Mouse (Mus musculus) testis, adult 2 months (tissue): ENCODE measurements around the gene Iqgap2. TPM values are rescaled to one million over a fixed set of nuclear protein-coding genes. Genes with fewer than 3 reads are reported as not detected.

Experiments
- H3K27ac ChIP-seq: fragments of 200-500 bp; 2 replicates; pipeline ENCODE4 v1.5.1; 2012; ENCODE audit warnings: low read depth, low read length; ENCODE audit not compliant: control insufficient read depth, insufficient read depth
- H3K27me3 ChIP-seq: fragments of 200-500 bp; 2 replicates; pipeline ENCODE4 v1.6.1; 2012; ENCODE audit warnings: mild to moderate bottlenecking, low read length, moderate library complexity; ENCODE audit not compliant: control insufficient read depth, insufficient read depth
- H3K36me3 ChIP-seq: fragments of 200-500 bp; 2 replicates; pipeline ENCODE4 v1.6.1; 2012; ENCODE audit warnings: mild to moderate bottlenecking, low read length; ENCODE audit not compliant: control insufficient read depth, insufficient read depth
- H3K4me1 ChIP-seq: fragments of 200-500 bp; 2 replicates; pipeline ENCODE4 v1.6.1; 2012; ENCODE audit warnings: low read length; ENCODE audit not compliant: control insufficient read depth, insufficient read depth
- H3K4me3 ChIP-seq: fragments of 200-500 bp; 2 replicates; pipeline ENCODE4 v1.5.1; 2012; ENCODE audit warnings: low read depth, mild to moderate bottlenecking, low read length, moderate library complexity, mixed read lengths; ENCODE audit not compliant: control insufficient read depth
- CTCF ChIP-seq: fragments of 200-500 bp; IDR thresholded peaks from 2 replicates; pipeline ENCODE4 v1.5.1; 2012; ENCODE audit warnings: low read depth, mild to moderate bottlenecking, inconsistent platforms, low read length, moderate library complexity; ENCODE audit not compliant: control insufficient read depth, insufficient read depth, insufficient replicate concordance
- POLR2A ChIP-seq: fragments of 200-500 bp; IDR thresholded peaks from 2 replicates; pipeline ENCODE4 v1.6.1; 2012; ENCODE audit warnings: low read depth, mild to moderate bottlenecking, inconsistent platforms, low read length, moderate library complexity; ENCODE audit not compliant: control insufficient read depth
- polyA plus RNA-seq: library from polyadenylated mRNA; depleted of rRNA; stranded (reverse); fragments of >200 nt; gene quantifications from 2 replicates; pipeline ENCODE4 v1.2.3, GENCODE M21; 2012

The Iqgap2 gene
- polyA plus RNA-seq, 1 experiment = 2.9 TPM

- Histone ChIP-seq H3K36me3 (no peaks in the 10 kb centered on the region), H3K4me3 (peak overlapping the region; percentile 88; the same call in 1 of the 2 replicates), H3K27me3 (peaks cover 2% of the 10 kb centered on the region; the same call in 1 of the 2 replicates), H3K4me1 (peaks cover 9% of the 10 kb centered on the region), H3K27ac (no peak overlapping the region)
- no peak for TF ChIP-seq CTCF
- TF ChIP-seq POLR2A = no peak
Observed at GRCm38 (mm10) chr13:95617082-95617670, 274.5 kb downstream of the Iqgap2 start.

DNA sequence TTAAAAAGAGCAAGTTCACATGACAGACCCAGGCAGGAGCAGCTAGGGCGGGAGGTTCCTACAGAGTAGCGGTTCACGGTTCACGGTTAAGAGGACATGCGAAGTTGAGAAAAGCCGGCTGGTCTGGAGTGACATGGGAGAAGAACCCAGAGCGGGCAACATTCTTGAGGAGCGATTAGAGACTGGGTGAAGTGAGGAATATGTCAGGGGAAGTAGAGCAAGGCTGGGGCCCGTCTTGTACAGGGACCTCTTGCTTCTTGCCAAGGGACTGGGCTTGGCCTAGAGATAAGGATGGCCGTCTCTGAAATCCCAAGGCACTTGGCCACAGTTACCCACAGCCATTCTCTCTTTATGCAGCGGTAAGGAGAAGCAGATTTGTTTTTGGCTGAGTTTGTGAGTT lies 275.2 kb downstream of the Iqgap2 start:
- H3K4me1 ChIP-seq = peaks cover 9% of the 10 kb centered on the region
- TF ChIP-seq POLR2A = no peak
- TF ChIP-seq CTCF = no peak
- H3K4me3 ChIP-seq = no peak overlapping the region

GRCm38 (mm10) chr13:95614757-95615156 lies 277.0 kb downstream of the Iqgap2 start:
- TF ChIP-seq CTCF = no peak
- TF ChIP-seq POLR2A = no peak
- H3K27me3 ChIP-seq = peaks cover 2% of the 10 kb centered on the region; the same call in 1 of the 2 replicates
- H3K27ac ChIP-seq = no peak overlapping the region
- H3K4me1 ChIP-seq = peaks cover 9% of the 10 kb centered on the region
- H3K4me3 ChIP-seq = no peak overlapping the region
- no peaks in the 10 kb centered on the region for H3K36me3 ChIP-seq

More for the DNA sequence above, 275.2 kb downstream of the Iqgap2 start:
- Histone ChIP-seq H3K36me3 (no peaks in the 10 kb centered on the region), H3K27me3 (peaks cover 2% of the 10 kb centered on the region; the same call in 1 of the 2 replicates), H3K27ac (no peak overlapping the region)

DNA sequence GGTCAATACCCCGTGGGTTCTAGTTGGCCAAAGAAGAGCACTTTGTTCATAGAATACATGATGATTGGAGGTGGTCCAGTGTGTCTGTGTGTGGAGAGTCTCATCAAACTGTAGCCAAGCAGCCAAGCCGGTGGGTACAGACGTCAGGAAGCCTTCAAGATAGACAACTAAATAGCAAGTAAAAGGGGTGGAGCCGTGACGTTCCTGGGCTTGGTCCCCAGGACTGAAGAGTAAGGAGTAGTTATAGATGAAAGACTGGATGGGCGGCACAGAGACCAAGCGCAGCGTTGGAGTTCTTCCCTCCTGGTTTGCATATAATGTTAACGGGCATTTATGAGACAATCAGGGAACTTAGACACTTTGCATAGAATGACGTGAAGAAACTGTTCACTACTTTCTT lies 279.5 kb downstream of the Iqgap2 start:
- Histone ChIP-seq H3K36me3 (no peaks in the 10 kb centered on the region), H3K27ac (no peak overlapping the region), H3K4me3 (no peak overlapping the region), H3K4me1 (no peaks in the 10 kb centered on the region), H3K27me3 (0 out of 2 replicates have a peak, but pooled peaks cover 2% of the 10 kb centered on the region)
- no peak for TF ChIP-seq CTCF
- no peak for TF ChIP-seq POLR2A

GRCm38 (mm10) chr13:95611752-95612151 lies 280.0 kb downstream of the Iqgap2 start:
- Histone ChIP-seq H3K27me3 (no peaks in the 10 kb centered on the region), H3K27ac (no peak overlapping the region), H3K4me1 (no peaks in the 10 kb centered on the region), H3K36me3 (no peaks in the 10 kb centered on the region), H3K4me3 (no peak overlapping the region)
- TF ChIP-seq CTCF = no peak
- no peak for TF ChIP-seq POLR2A

DNA sequence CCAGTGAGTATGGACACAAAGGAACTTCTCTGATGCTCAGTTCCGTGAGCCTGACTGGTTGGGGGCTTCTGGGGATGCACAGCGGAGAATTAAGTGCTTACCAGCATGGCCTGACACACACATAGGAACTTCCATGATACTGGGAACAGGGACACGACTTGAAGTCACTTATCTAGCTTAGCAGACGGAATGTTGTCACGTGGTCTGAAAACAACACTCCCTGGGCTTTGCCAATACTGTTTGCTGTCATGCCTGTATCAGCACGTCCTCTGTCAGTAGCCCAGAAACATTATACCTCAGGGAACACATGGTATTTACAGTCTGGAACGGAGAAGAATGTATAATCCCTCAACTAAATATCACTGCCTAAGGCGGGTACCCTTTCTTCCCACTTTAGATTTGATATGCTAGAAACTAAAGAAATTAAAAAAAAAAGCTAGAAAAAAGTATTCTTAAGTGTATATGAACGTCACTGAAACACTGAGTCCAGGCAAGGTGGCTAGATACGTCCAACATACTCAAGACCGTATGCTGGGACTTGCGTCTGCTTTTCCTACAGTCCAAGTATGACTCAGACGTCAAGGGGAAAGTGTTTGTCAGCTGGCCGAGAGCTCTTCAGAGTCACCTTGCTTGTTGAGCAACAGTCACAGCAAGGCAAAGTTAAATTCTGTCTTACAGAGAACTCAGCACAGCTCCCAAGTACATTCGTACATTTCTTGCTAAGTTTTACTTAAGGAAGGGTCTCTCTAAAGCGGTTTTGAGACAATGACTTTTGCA lies 280.7 kb downstream of the Iqgap2 start:
- H3K36me3 ChIP-seq = no peaks in the 10 kb centered on the region

GRCm38 (mm10) chr13:95609088-95609420 lies 282.7 kb downstream of the Iqgap2 start:
- H3K36me3 ChIP-seq = no peaks in the 10 kb centered on the region
- TF ChIP-seq CTCF (no peak), POLR2A (no peak)
- no peak overlapping the region for H3K4me3 ChIP-seq
- no peaks in the 10 kb centered on the region for H3K27me3 ChIP-seq
- H3K27ac ChIP-seq = no peak overlapping the region
- H3K4me1 ChIP-seq = no peaks in the 10 kb centered on the region

More for the DNA sequence above, 280.7 kb downstream of the Iqgap2 start:
- H3K4me3 ChIP-seq = no peak overlapping the region
- TF ChIP-seq CTCF = no peak
- TF ChIP-seq POLR2A = no peak
- H3K4me1 ChIP-seq = no peaks in the 10 kb centered on the region
- H3K27me3 ChIP-seq = no peaks in the 10 kb centered on the region
- no peak overlapping the region for H3K27ac ChIP-seq
